Mouse (Mus musculus) heart, adult 2 months (tissue): ENCODE results near the gene Mdga1. TPM values are rescaled to one million over a fixed set of nuclear protein-coding genes. Genes with fewer than 3 reads are reported as not detected.

Source experiments
- DNase-seq, 2 experiments: peaks; one replicate each; pipeline ENCODE4 v3.0.0; 2021
- H3K27ac ChIP-seq: fragments of 200-600 bp; 2 replicates; pipeline ENCODE4 v1.8.1; 2022
- H3K27me3 ChIP-seq: fragments of 200-500 bp; 2 replicates; pipeline ENCODE4 v1.6.1; 2012; ENCODE audit warnings: mild to moderate bottlenecking, low read length, inconsistent platforms, mixed read lengths; ENCODE audit not compliant: control insufficient read depth, insufficient read depth
- H3K36me3 ChIP-seq: fragments of 200-500 bp; 2 replicates; pipeline ENCODE4 v1.6.1; 2012; ENCODE audit warnings: low read length, inconsistent platforms; ENCODE audit not compliant: control insufficient read depth, insufficient read depth
- H3K4me1 ChIP-seq: fragments of 200-500 bp; 2 replicates; pipeline ENCODE4 v1.6.1; 2011; ENCODE audit warnings: low read length; ENCODE audit not compliant: control insufficient read depth, insufficient read depth
- H3K4me3 ChIP-seq: fragments of 200-600 bp; 2 replicates; pipeline ENCODE4 v1.8.1; 2022
- H3K79me2 ChIP-seq: fragments of 200-500 bp; replicated peaks from 2 replicates; pipeline ENCODE4 v1.6.1; 2012; ENCODE audit warnings: mild to moderate bottlenecking, inconsistent platforms, low read length, moderate library complexity, mixed read lengths; ENCODE audit not compliant: control insufficient read depth, insufficient read depth
- H3K9ac ChIP-seq: fragments of 200-500 bp; 2 replicates; pipeline ENCODE4 v1.6.1; 2012; ENCODE audit warnings: low read depth, mild to moderate bottlenecking, control low read depth, inconsistent platforms, low read length, mixed read lengths
- CTCF ChIP-seq: fragments of 200-600 bp; IDR thresholded peaks from 2 replicates; pipeline ENCODE4 v1.8.1; 2022; ENCODE audit warnings: antibody characterized with exemption, mild to moderate bottlenecking, moderate library complexity
- EP300 ChIP-seq: fragments of 200-500 bp; IDR thresholded peaks from 2 replicates; pipeline ENCODE4 v1.6.1; 2011; ENCODE audit warnings: low read depth, low read length, control low read depth; ENCODE audit not compliant: insufficient read depth
- POLR2A ChIP-seq: fragments of 200-500 bp; IDR thresholded peaks from 2 replicates; pipeline ENCODE4 v1.6.1; 2011; ENCODE audit warnings: mild to moderate bottlenecking, low read depth, low read length, control low read depth; ENCODE audit not compliant: insufficient read depth
- WGBS: fragments of 180-500 bp; shearing (Covaris S2); methylation state at CpG from one replicate; pipeline ENCODE4 v1.1.7; 2018; 5-methylcytosine and 5-hydroxymethylcytosine counted together
- intact Hi-C: fragments of 180-260 bp; cut with DNase I; formaldehyde crosslinking; loops from one replicate; pipeline ENCODE4 v1.15.1; 2025
- polyA plus RNA-seq: library from polyadenylated mRNA; depleted of rRNA; stranded (reverse); fragments of >200 nt; gene quantifications from 2 replicates; pipeline ENCODE4 v1.2.3, GENCODE M21; 2012
- total RNA-seq, 2 experiments: library from RNA; stranded (reverse); gene quantifications; 2 replicates each; pipeline ENCODE4 v1.2.3; 2021

Mdga1 gene
- total and polyA plus RNA-seq, 3 experiments, result 13.4 to 26.3 (median 15.4) TPM

- TF ChIP-seq CTCF, result no peak
- TF ChIP-seq EP300, result no peak
- TF ChIP-seq POLR2A, result no peak
- H3K4me1 ChIP-seq, result no peaks in the 10 kb centered on the region
- WGBS, result 79% methylated on average over 10 of the region's 10 CpGs
- H3K27me3 ChIP-seq, result no peaks in the 10 kb centered on the region
- no peak overlapping the region for H3K4me3 ChIP-seq
- intact Hi-C loops, result no loop called here
- DNase-seq, result no peak
- no peaks in the 10 kb centered on the region for H3K36me3 ChIP-seq
- H3K27ac ChIP-seq, result no peak overlapping the region
- no peak overlapping the region for H3K9ac ChIP-seq
- H3K79me2 ChIP-seq, result no peaks in the 10 kb centered on the region
Measured at GRCm38 (mm10) chr17:29915820-29916219, 54.1 kb downstream of the Mdga1 start.

- no peak overlapping the region for H3K27ac ChIP-seq
- no peak overlapping the region for H3K9ac ChIP-seq
- TF ChIP-seq EP300 (no peak), POLR2A (no peak), CTCF (no peak)
- H3K79me2 ChIP-seq, result no peaks in the 10 kb centered on the region
- H3K4me1 ChIP-seq, result no peaks in the 10 kb centered on the region
- no peaks in the 10 kb centered on the region for H3K36me3 ChIP-seq
- H3K4me3 ChIP-seq, result no peak overlapping the region
- intact Hi-C loops, result no loop called here
- H3K27me3 ChIP-seq, result no peaks in the 10 kb centered on the region
- DNase-seq, result no peak
- 88% methylated on average over 16 of the region's 16 CpGs for WGBS
Measured at GRCm38 (mm10) chr17:29913301-29913965, 56.5 kb downstream of the Mdga1 start.

GRCm38 (mm10) chr17:29912733-29913132 lies 57.2 kb downstream of the Mdga1 start:
- intact Hi-C loops, result no loop called here
- Histone ChIP-seq H3K4me1 (no peaks in the 10 kb centered on the region), H3K27ac (no peak overlapping the region), H3K4me3 (no peak overlapping the region), H3K79me2 (no peaks in the 10 kb centered on the region), H3K9ac (no peak overlapping the region), H3K27me3 (no peaks in the 10 kb centered on the region), H3K36me3 (no peaks in the 10 kb centered on the region)
- DNase-seq, result no peak
- no peak for TF ChIP-seq CTCF
- TF ChIP-seq POLR2A, result no peak
- no peak for TF ChIP-seq EP300
- WGBS, result 28% methylated on average over 5 of the region's 5 CpGs

GRCm38 (mm10) chr17:29909031-29909430 lies 60.9 kb downstream of the Mdga1 start:
- 95% methylated on average over 7 of the region's 7 CpGs for WGBS
- Histone ChIP-seq H3K27me3 (no peaks in the 10 kb centered on the region), H3K4me3 (no peak overlapping the region), H3K36me3 (no peaks in the 10 kb centered on the region), H3K9ac (no peak overlapping the region), H3K4me1 (no peaks in the 10 kb centered on the region), H3K79me2 (no peaks in the 10 kb centered on the region), H3K27ac (no peak overlapping the region)
- intact Hi-C loops, result no loop called here
- DNase-seq, result no peak
- TF ChIP-seq CTCF (no peak), POLR2A (no peak), EP300 (no peak)

GRCm38 (mm10) chr17:29904694-29905093 lies 65.2 kb downstream of the Mdga1 start:
- TF ChIP-seq POLR2A (no peak), CTCF (no peak), EP300 (no peak)
- Histone ChIP-seq H3K27ac (no peak overlapping the region), H3K9ac (no peak overlapping the region), H3K79me2 (no peaks in the 10 kb centered on the region), H3K4me1 (no peaks in the 10 kb centered on the region), H3K36me3 (no peaks in the 10 kb centered on the region), H3K4me3 (no peak overlapping the region), H3K27me3 (no peaks in the 10 kb centered on the region)
- no peak for DNase-seq
- WGBS, result 65% methylated on average over 5 of the region's 5 CpGs
- intact Hi-C loops, result no loop called here

GRCm38 (mm10) chr17:29902406-29903155 lies 67.3 kb downstream of the Mdga1 start:
- no peaks in the 10 kb centered on the region for H3K36me3 ChIP-seq
- no peak overlapping the region for H3K9ac ChIP-seq
- H3K27ac ChIP-seq, result no peak overlapping the region
- H3K4me3 ChIP-seq, result no peak overlapping the region
- no peak for DNase-seq
- no peaks in the 10 kb centered on the region for H3K27me3 ChIP-seq
- no peak for TF ChIP-seq CTCF
- no peaks in the 10 kb centered on the region for H3K79me2 ChIP-seq
- H3K4me1 ChIP-seq, result no peaks in the 10 kb centered on the region
- intact Hi-C loops, result no loop called here
- 46% methylated on average over 16 of the region's 16 CpGs for WGBS
